Mouse (Mus musculus) C2C12 (cell line): ENCODE measurements around the gene Tgm3.

Source experiments
- CTCF ChIP-seq: IDR thresholded peaks from one replicate; pipeline ENCODE4 v1.5.1; 2011; ENCODE audit not compliant: control insufficient read depth, insufficient read depth, insufficient read length
- USF1 ChIP-seq: IDR thresholded peaks from one replicate; pipeline ENCODE4 v1.6.1; 2011; ENCODE audit warnings: low read depth, mild to moderate bottlenecking, control low read depth, moderate library complexity

DNA sequence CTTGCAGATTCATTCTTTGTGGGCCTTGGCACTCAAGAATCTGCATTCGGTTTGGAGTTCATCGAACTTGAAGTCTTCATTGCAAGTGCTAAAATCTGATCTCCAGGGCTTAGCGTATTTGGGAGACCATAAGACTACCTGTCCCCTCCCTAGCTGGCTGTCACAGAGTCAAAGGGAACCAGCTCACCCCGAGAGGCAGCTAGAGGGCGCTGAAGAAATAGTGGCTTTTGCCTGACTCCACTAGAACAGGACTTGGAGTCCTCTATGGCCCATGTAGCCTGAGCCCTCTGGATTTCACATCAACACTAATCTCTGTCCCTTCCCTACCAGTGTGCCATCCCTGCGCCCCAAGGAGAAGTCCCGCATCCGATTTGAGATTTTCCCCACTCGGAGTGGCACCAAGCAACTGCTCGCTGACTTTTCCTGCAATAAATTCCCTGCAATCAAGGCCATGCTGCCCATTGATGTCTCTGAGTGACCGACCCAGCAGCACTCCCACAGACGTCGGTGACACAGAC, 35.8 kb downstream of the Tgm3 start:
- TF ChIP-seq USF1 = no peak
- TF ChIP-seq CTCF = no peak
